8 mouse cellular contexts compared by ENCODE assay signal in the genomic region with DNA sequence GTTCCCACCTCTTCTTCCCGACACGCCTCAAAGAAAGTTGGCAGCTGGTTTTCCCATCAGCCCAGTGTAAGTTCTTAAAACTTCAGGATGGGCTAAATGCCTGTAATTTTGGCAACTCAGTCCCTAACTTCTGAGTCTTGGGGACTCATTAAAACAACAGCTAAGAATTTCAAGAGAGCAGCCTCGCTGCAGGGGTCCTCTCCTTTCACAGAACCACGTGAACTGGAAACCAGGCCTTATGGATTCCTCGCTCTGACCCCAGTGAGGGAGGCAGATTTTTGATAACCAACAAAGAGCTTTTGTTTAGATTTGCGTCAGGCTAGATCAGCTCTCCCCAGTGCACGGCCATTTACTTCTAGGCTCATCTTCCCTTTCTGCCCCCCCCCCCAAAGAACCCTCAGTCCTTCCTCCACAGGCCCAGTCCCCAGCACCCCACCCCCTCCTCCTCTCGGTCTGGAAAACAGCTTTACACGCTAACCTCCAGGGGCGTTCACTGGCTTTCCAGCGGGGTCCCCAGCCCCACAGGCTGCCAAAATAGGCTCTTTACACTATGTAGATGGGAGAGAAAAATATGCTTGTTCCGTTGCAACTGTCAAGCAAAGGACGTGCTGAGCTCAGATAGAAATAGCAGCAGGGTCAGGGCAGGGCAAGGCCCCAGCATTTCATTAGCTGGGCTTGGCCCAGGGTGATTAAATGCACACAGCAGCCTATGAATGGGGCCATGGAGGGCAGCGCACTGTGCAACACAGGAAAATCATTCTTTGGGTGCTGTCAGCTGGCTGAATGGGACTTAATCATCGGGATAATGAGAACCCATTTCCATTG.
DNase-seq lines count a peak whose midpoint lies in the region; ATAC-seq and TF ChIP-seq lines count a peak whose summit lies in the region.

No protein-coding gene starts in this region.

- WGBS in lung, embryonic 14.5 days, result 21% methylated on average over 15 of the region's 15 CpGs
- WGBS in lung, adult 2 months, result 59% methylated on average over 15 of the region's 15 CpGs
- 36% methylated on average over 15 of the region's 15 CpGs for WGBS in intestine, postnatal 0 days

- H3K9me3 ChIP-seq in lung, embryonic 14.5 days (ENCODE audit: low read depth, low read length), result no peaks in the 10 kb centered on the region
- H3K9me3 ChIP-seq in intestine, postnatal 0 days (ENCODE audit: control insufficient read depth), result no peaks in the 10 kb centered on the region

- peak; percentile 77 for ATAC-seq in lung, embryonic 14.5 days (ENCODE audit: insufficient read depth)
- no peak for ATAC-seq in intestine, postnatal 0 days

- H3K4me2 ChIP-seq in lung, embryonic 14.5 days, result no peak overlapping the region
- no peak overlapping the region for H3K4me2 ChIP-seq in intestine, postnatal 0 days (replicated peaks; ENCODE audit: low read depth)

- no peak overlapping the region for H3K4me3 ChIP-seq in lung, embryonic 14.5 days (ENCODE audit: low read depth, low read length)
- H3K4me3 ChIP-seq in lung, adult 2 months (replicated peaks; ENCODE audit: extremely low read depth, low read depth, low read length), result no peak overlapping the region
- peak overlapping the region; percentile 15; the same call in 1 of the 2 replicates for H3K4me3 ChIP-seq in gastrocnemius, adult 2 months
- no peak overlapping the region for H3K4me3 ChIP-seq in intestine, postnatal 0 days (ENCODE audit: low read depth, low read length)

- H3K27me3 ChIP-seq in lung, embryonic 14.5 days (ENCODE audit: insufficient read depth, low read length), result no peaks in the 10 kb centered on the region
- H3K27me3 ChIP-seq in intestine, postnatal 0 days (replicated peaks; ENCODE audit: control insufficient read depth, insufficient read depth, low read length), result no peaks in the 10 kb centered on the region

- DNase-seq in lung, embryonic 14.5 days, result peak; percentile 81
- no peak for DNase-seq in lung, adult 2 months
- peak; percentile 79 for DNase-seq in gastrocnemius, adult 2 months
- DNase-seq in lung, postnatal 36 days, result peak; percentile 36
- no peak for DNase-seq in cerebellum, adult 11-12 months
- DNase-seq in urinary bladder, postnatal 14 days (ENCODE audit: low spot score), result no peak
- DNase-seq in urinary bladder, postnatal 4 days (ENCODE audit: low spot score in 2 of 2), result no peak

- H3K4me1 ChIP-seq in lung, embryonic 14.5 days (ENCODE audit: insufficient read depth), result peaks cover 30% of the 10 kb centered on the region
- H3K4me1 ChIP-seq in lung, adult 2 months (ENCODE audit: control insufficient read depth, insufficient read depth, low read length), result 0 out of 2 replicates have a peak, but pooled peaks cover 3% of the 10 kb centered on the region
- no peaks in the 10 kb centered on the region; the same call in 1 of the 2 replicates for H3K4me1 ChIP-seq in intestine, postnatal 0 days (replicated peaks; ENCODE audit: control insufficient read depth, insufficient read depth, low read length)

- H3K36me3 ChIP-seq in lung, embryonic 14.5 days (ENCODE audit: insufficient read depth), result no peaks in the 10 kb centered on the region
- no peaks in the 10 kb centered on the region for H3K36me3 ChIP-seq in intestine, postnatal 0 days (ENCODE audit: control insufficient read depth, insufficient read depth)

- no peak overlapping the region for H3K9ac ChIP-seq in lung, embryonic 14.5 days
- H3K9ac ChIP-seq in intestine, postnatal 0 days (ENCODE audit: low read depth, low read length), result no peak overlapping the region

- H3K27ac ChIP-seq in lung, embryonic 14.5 days (ENCODE audit: low read depth), result peak overlapping the region; percentile 87
- peak overlapping the region; percentile 91 for H3K27ac ChIP-seq in gastrocnemius, adult 2 months
- no peak overlapping the region for H3K27ac ChIP-seq in intestine, postnatal 0 days (ENCODE audit: low read depth, low read length)

- no peak for TF ChIP-seq POLR2A in lung, adult 2 months (IDR thresholded peaks at IDR 0.05; ENCODE audit: borderline replicate concordance, extremely low read depth, low read depth, low read length)

- intact Hi-C loops in gastrocnemius, adult 2 months (cut with DNase I), result loop anchor here (2.0 to 5.0 kb wide), 2 partner anchors 15 to 82 kb away; no protein-coding TSS in a partner anchor

- no peak for TF ChIP-seq CTCF in lung, embryonic 14.5 days (IDR thresholded peaks at IDR 0.05; ENCODE audit: low read depth)
- TF ChIP-seq CTCF in lung, adult 2 months (IDR thresholded peaks at IDR 0.05; ENCODE audit: insufficient read depth, low read length), result no peak
- no peak for TF ChIP-seq CTCF in gastrocnemius, adult 2 months (IDR thresholded peaks at IDR 0.05)
- TF ChIP-seq CTCF in intestine, postnatal 0 days (IDR thresholded peaks at IDR 0.05; ENCODE audit: low read depth), result 0 out of 2 replicates have a peak, but pooled peaks have one; percentile 11

Comparison
In these comparisons a context has a peak if more than half of its experiments do, and no peak if none do; other contexts are left out.
1. DNase-seq: peak in lung, embryonic 14.5 days (single experiment), gastrocnemius, adult 2 months (single experiment) and lung, postnatal 36 days (single experiment); none in lung, adult 2 months (single experiment), cerebellum, adult 11-12 months (single experiment), urinary bladder, postnatal 14 days (single experiment) and urinary bladder, postnatal 4 days (0 of 2).